Mouse (Mus musculus): Measurements from ENCODE around the gene Gpr19. TPM values are rescaled to one million over a fixed set of nuclear protein-coding genes. Genes with fewer than 3 reads are reported as not detected.

The Gpr19 gene
- polyA plus RNA-seq, 1 experiment from 2014 or later, result 12.3 TPM

DNA sequence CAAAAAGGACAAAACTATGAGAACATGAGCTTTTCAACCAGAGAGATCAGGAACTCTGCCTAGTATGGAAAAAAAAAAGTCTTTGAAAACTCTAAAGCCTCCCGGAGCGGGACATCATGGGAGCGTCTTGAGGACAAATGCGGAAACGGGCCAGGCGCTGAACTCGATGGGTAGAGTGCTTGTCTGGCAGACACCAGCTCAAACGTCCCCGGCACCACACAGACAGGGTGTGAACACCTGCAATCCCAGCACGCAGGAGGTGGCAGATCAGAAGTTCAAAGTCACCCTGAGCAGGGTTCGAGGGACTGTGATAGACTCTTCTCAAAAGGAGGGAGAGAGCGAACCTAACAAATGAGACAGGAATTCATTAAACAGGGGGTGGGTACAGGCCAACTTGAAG lies 37.0 kb downstream of the Gpr19 start:
- Histone ChIP-seq H3K9me3 (replicated peaks) (no peaks in the 10 kb centered on the region), H3K4me2 (no peak overlapping the region), H3K27me3 (no peaks in the 10 kb centered on the region), H3K27ac (no peak overlapping the region), H3K4me3 (replicated peaks) (no peak overlapping the region), H3K9ac (no peak overlapping the region), H3K36me3 (no peaks in the 10 kb centered on the region), H3K4me1 (peaks cover 21% of the 10 kb centered on the region)
- no peak for ATAC-seq (replicated peaks; ENCODE audit: low FRiP score)
- WGBS, result 86% methylated on average over 12 of the region's 12 CpGs

DNA sequence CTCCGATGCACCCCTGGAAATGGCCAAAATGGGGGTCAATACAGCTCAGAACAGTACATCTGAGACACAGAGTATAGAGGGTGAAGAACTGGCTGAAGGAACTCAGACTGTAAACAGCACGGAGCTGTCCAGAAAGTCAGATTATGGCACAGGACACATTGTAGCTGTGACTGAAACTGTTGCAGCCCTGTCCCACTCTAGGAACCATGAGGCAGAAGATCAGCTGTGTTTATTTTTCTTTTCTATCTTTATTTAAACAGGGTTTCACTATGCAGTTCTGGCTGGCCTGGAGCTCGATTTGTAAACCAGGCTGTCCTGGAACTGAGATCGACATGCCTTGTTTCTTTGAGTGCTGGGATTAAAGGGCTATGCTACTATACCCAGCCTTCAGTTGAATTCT lies 38.1 kb downstream of the Gpr19 start:
- Histone ChIP-seq H3K9ac (no peak overlapping the region), H3K27ac (no peak overlapping the region), H3K4me1 (peaks cover 21% of the 10 kb centered on the region), H3K4me3 (replicated peaks) (no peak overlapping the region), H3K9me3 (replicated peaks) (no peaks in the 10 kb centered on the region), H3K27me3 (no peaks in the 10 kb centered on the region), H3K36me3 (no peaks in the 10 kb centered on the region), H3K4me2 (no peak overlapping the region)
- 74% methylated on average over 4 of the region's 4 CpGs for WGBS
- no peak for ATAC-seq (replicated peaks; ENCODE audit: low FRiP score)

DNA sequence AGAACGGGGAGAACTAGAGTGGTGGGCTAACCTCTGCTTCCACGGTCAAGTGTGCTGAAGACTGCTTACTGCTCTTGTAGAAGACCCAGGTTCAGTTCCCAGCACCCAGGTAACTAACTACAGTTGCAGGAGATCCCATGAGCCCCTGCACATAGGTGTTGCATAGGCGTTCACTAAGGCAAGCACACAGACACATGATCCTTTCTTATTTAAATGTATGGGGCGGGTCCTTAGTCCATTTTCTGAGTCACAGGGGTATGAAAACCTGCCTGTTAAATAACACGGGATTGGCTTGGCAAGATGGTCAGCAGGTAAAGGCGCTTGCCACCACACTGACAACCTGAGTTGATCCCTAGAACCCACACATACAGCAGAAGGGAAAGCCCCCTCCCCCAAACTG lies 39.4 kb downstream of the Gpr19 start:
- 92% methylated on average over 6 of the region's 6 CpGs for WGBS
- no peaks in the 10 kb centered on the region for H3K36me3 ChIP-seq
- H3K27me3 ChIP-seq, result no peaks in the 10 kb centered on the region
- H3K9ac ChIP-seq, result no peak overlapping the region
- no peak overlapping the region for H3K27ac ChIP-seq
- H3K4me3 ChIP-seq (replicated peaks), result no peak overlapping the region
- peaks cover 21% of the 10 kb centered on the region for H3K4me1 ChIP-seq
- no peak for ATAC-seq (replicated peaks; ENCODE audit: low FRiP score)
- no peaks in the 10 kb centered on the region for H3K9me3 ChIP-seq (replicated peaks)
- H3K4me2 ChIP-seq, result no peak overlapping the region

DNA sequence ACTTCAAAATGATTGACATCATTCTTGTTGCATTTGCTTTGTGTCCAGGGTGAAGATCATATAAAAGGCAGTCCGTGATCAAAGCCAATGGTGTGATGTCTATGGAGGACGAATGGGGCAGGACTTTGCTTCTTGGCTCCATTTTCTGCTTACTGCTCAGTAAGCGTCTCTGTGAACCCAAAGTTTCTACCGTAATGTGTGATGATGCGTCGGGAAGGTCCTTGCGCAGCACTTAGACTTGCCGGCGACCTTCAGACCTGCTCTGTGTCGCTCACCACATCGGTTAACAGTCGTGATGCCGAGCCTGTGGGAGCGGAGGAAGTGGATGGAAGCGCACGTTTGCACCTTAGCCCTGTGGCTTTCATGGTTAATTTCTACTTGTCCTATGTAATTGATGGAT lies 42.5 kb downstream of the Gpr19 start:
- Histone ChIP-seq H3K27me3 (no peaks in the 10 kb centered on the region), H3K4me1 (peaks cover 8% of the 10 kb centered on the region; the same call in 1 of the 2 replicates), H3K36me3 (peaks cover 7% of the 10 kb centered on the region), H3K4me3 (replicated peaks) (no peak overlapping the region), H3K9ac (no peak overlapping the region), H3K27ac (no peak overlapping the region), H3K9me3 (replicated peaks) (no peaks in the 10 kb centered on the region), H3K4me2 (no peak overlapping the region)
- 90% methylated on average over 16 of the region's 16 CpGs for WGBS
- ATAC-seq (replicated peaks; ENCODE audit: low FRiP score), result no peak

DNA sequence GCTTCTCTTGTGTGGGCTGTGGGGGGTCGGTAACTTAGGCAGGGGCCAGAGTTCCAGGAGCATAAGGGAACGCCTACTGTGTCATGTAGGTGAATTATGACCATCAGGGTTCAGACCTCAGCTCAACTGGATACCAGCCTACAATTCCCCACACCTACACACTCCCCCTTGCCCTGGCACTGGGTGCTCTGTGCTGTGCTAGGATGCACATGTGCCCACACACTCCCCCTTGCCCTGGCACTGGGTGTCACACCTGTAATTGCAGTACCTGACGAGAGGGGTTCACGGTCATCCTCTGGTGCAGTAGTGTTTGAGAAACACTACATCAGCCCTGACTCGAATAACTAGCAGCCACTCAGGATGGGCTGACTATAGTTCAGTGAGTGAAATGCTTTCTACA lies 43.6 kb downstream of the Gpr19 start:
- Histone ChIP-seq H3K4me1 (peaks cover under 1% of the 10 kb centered on the region; the same call in 1 of the 2 replicates), H3K4me2 (no peak overlapping the region), H3K9ac (no peak overlapping the region), H3K36me3 (peaks cover 19% of the 10 kb centered on the region), H3K27me3 (no peaks in the 10 kb centered on the region), H3K4me3 (replicated peaks) (no peak overlapping the region), H3K9me3 (replicated peaks) (no peaks in the 10 kb centered on the region), H3K27ac (no peak overlapping the region)
- WGBS, result 73% methylated on average over 5 of the region's 5 CpGs
- ATAC-seq (replicated peaks; ENCODE audit: low FRiP score), result no peak

DNA sequence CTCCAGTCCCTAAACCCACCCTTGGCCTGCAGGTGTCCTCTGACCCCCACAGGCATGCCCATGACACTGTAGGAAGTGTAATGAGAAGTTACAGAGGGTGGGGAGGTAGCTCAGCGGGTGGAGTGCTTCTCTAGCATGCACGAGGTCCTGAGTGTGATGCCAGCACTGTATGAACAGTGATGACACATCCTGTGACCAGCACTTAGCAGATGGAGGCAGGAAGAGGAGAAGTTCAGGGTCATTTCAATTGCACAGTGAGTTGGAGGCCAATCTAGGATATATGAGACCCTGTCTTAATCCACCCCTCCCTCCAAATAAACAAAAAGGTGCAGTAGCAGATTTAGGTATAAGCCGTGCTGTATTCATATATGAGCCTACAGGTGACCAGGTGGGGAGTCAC lies 48.4 kb downstream of the Gpr19 start:
- no peaks in the 10 kb centered on the region for H3K9me3 ChIP-seq (replicated peaks)
- H3K27me3 ChIP-seq, result no peaks in the 10 kb centered on the region
- peaks cover 22% of the 10 kb centered on the region for H3K36me3 ChIP-seq
- no peak overlapping the region for H3K9ac ChIP-seq
- H3K4me3 ChIP-seq (replicated peaks), result no peak overlapping the region
- 73% methylated on average over 3 of the region's 3 CpGs for WGBS
- H3K4me1 ChIP-seq, result no peaks in the 10 kb centered on the region
- no peak overlapping the region for H3K27ac ChIP-seq
- no peak overlapping the region for H3K4me2 ChIP-seq
- no peak for ATAC-seq (replicated peaks; ENCODE audit: low FRiP score)

DNA sequence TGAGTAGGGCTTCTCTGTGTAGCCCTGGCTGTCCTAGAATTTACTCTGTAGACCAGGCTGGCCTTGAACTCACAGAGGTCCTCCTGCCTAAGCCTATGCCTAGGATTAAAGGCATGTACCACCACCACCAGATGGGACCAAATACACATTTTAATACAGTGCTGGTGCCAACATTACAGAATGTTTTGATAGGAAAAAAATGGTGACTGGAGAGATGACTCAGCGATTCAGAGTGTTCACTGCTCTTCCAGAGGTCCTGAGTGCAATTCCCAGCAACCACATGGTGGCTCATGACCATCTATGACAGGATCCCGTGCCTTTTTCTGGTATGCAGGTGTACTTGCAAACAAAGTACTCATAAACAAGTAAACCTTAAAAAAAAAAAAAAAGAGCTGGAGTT lies 48.9 kb downstream of the Gpr19 start:
- Histone ChIP-seq H3K9ac (no peak overlapping the region), H3K4me3 (replicated peaks) (no peak overlapping the region), H3K27me3 (no peaks in the 10 kb centered on the region), H3K27ac (no peak overlapping the region), H3K9me3 (replicated peaks) (no peaks in the 10 kb centered on the region), H3K4me1 (no peaks in the 10 kb centered on the region), H3K36me3 (peaks cover 22% of the 10 kb centered on the region), H3K4me2 (no peak overlapping the region)
- 81% methylated on average over 2 of the region's 2 CpGs for WGBS
- ATAC-seq (replicated peaks; ENCODE audit: low FRiP score), result no peak

DNA sequence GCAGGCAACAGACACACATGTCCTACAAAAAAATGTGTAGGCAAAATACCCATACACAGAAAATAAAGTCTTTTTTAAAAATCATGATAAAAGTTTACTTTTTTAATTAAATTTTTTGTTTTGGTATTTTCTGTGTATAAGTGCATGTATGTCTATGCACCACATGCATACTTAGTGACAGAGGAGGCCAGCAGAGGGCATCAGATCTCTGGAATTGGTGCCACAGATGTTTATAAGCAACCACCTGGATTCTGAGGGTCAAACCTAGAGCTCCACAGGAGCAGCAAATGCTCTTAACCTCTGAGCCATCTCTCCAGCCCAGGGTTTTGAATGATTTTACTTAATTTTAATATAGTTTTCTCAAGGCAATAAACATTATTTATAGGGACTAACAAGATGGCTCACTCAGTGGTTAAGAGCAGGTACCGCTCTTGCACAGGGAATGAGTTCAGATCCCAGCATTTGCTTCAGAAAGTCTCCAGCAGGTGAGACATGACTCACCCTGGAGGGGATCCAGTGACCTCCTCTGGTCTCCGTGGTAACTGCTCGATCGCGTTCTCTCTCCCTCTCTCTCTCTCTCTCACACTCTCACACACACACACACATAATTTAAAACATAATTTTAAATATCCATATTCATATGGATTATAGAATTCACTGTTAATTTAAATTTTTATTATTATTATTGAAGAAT lies 50.0 kb downstream of the Gpr19 start:
- H3K27me3 ChIP-seq, result no peaks in the 10 kb centered on the region
- H3K4me1 ChIP-seq, result no peaks in the 10 kb centered on the region
- H3K4me2 ChIP-seq, result no peak overlapping the region
- H3K36me3 ChIP-seq, result peaks cover 22% of the 10 kb centered on the region
- no peak overlapping the region for H3K27ac ChIP-seq
- 86% methylated on average over 5 of the region's 5 CpGs for WGBS
- H3K9me3 ChIP-seq (replicated peaks), result no peaks in the 10 kb centered on the region
- no peak for ATAC-seq (replicated peaks; ENCODE audit: low FRiP score)
- H3K4me3 ChIP-seq (replicated peaks), result no peak overlapping the region
- H3K9ac ChIP-seq, result no peak overlapping the region

DNA sequence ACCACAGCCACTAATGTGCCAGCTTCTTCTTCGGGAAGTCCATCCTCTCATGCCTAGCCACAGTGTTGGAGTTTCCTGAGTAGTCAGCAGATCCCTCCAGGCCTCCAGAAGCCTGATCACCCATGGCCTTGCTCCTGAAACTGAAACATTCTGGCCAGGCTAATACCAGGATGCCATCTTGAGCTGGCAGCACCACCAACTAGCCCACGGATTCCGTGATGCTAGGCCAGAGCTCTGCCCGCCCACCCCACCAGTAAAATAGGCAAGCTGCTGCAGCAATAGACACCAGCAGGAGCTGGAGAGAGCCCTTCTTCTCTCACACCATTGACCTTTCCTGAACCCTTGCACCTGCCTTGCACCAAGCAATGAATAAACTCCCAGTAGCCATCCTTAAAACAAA lies 50.8 kb downstream of the Gpr19 start:
- no peak overlapping the region for H3K4me3 ChIP-seq (replicated peaks)
- no peaks in the 10 kb centered on the region for H3K9me3 ChIP-seq (replicated peaks)
- peaks cover 22% of the 10 kb centered on the region for H3K36me3 ChIP-seq
- no peaks in the 10 kb centered on the region for H3K27me3 ChIP-seq
- no peak overlapping the region for H3K4me2 ChIP-seq
- no peak overlapping the region for H3K27ac ChIP-seq
- H3K4me1 ChIP-seq, result no peaks in the 10 kb centered on the region
- WGBS, result 87% methylated on average over 4 of the region's 4 CpGs
- H3K9ac ChIP-seq, result no peak overlapping the region
- ATAC-seq (replicated peaks; ENCODE audit: low FRiP score), result no peak

DNA sequence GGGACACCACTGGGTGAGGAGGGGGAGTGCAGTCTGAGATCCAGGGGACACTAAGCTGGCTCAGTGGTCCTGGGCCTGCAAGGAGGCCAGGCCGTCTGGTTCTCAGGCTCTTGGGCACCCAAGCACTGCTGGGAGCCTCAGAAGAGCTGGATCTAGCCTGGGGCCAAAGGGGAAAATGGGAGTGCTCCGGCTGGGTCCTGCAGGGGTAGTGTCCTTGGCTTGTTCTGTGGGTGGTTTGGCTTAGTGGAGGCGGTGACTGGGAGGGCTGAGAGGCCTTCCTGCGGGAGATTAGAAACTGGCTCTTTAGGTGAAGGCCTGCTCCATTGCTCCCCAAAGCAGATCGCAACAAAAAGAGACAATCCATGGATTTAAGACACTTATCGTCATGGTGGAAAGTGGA lies 52.1 kb downstream of the Gpr19 start:
- peaks cover 19% of the 10 kb centered on the region for H3K36me3 ChIP-seq
- no peak for ATAC-seq (replicated peaks; ENCODE audit: low FRiP score)
- 78% methylated on average over 6 of the region's 6 CpGs for WGBS
- no peak overlapping the region for H3K4me2 ChIP-seq
- no peaks in the 10 kb centered on the region for H3K27me3 ChIP-seq
- no peak overlapping the region for H3K27ac ChIP-seq
- H3K9ac ChIP-seq, result no peak overlapping the region
- H3K4me1 ChIP-seq, result no peaks in the 10 kb centered on the region
- no peaks in the 10 kb centered on the region for H3K9me3 ChIP-seq (replicated peaks)
- no peak overlapping the region for H3K4me3 ChIP-seq (replicated peaks)

DNA sequence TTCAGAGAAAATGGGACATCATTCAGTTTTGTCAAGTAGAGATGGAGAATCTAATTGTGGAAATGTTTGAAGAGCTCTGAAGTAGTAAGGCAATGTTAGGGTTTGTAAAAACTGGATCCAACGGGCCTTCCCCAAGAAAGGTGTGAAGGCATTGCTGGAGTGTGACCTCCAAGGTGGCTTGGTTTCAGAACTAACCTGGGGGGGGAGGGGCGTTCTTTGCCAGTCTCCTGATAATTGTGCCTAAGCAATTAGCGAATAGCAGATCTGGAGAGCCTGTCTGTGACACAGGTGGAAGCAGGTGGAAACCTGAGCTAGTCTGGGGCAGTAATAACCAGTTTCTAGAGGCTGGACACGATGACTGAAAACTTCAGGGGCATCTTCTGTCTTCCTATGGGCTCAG lies 52.7 kb downstream of the Gpr19 start:
- Histone ChIP-seq H3K9ac (no peak overlapping the region), H3K4me3 (replicated peaks) (no peak overlapping the region), H3K27ac (no peak overlapping the region), H3K9me3 (replicated peaks) (no peaks in the 10 kb centered on the region), H3K4me2 (no peak overlapping the region), H3K27me3 (no peaks in the 10 kb centered on the region), H3K36me3 (peaks cover 13% of the 10 kb centered on the region; the same call in 1 of the 2 replicates), H3K4me1 (no peaks in the 10 kb centered on the region)
- WGBS, result 67% methylated on average over 4 of the region's 4 CpGs
- no peak for ATAC-seq (replicated peaks; ENCODE audit: low FRiP score)

DNA sequence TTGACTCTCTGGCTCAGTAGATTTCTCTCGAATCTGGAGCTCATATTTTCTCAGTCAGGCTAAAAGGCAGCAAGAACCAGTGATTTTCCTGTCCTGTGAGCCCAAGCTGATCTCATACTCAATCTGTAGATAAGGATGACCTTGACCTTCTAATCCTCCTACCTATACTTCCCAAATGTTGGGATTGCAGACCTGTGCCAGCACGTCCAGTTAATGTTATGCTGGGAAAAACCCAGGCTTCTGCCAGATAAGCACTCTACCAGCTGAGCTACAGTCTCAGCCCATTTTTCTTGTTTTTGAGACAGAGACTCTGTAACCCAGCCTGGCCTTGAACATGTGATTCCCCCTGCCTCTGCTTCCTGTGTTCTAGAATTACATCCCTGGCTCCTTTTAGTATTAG lies 58.0 kb downstream of the Gpr19 start:
- H3K27me3 ChIP-seq, result no peaks in the 10 kb centered on the region
- H3K9ac ChIP-seq, result no peak overlapping the region
- no peak for ATAC-seq (replicated peaks; ENCODE audit: low FRiP score)
- H3K4me2 ChIP-seq, result no peak overlapping the region
- WGBS, result 76% methylated on average over 2 of the region's 2 CpGs
- no peaks in the 10 kb centered on the region for H3K4me1 ChIP-seq
- no peaks in the 10 kb centered on the region; the same call in 1 of the 2 replicates for H3K36me3 ChIP-seq
- no peak overlapping the region for H3K27ac ChIP-seq
- H3K4me3 ChIP-seq (replicated peaks), result no peak overlapping the region
- no peaks in the 10 kb centered on the region for H3K9me3 ChIP-seq (replicated peaks)

DNA sequence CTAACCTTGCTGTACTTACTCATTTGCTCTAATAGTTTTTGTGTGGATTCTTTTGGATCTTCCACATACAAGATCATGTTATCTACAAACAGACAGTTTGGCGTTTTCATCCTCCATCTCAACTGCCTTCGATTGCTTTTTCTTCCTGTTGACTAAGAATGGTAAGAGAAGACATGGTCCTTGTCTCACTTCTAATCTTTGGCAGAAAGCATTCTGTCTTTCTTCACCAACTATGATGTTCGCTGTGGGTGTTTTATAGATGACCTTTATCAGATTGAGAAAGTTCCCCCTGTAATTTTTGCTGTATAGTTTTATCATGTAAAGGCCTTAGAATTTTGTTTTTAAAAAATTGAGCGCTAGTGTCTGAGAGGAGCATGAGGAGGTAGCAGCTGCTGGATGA lies 60.3 kb downstream of the Gpr19 start:
- Histone ChIP-seq H3K4me3 (replicated peaks) (no peak overlapping the region), H3K4me2 (no peak overlapping the region), H3K27me3 (no peaks in the 10 kb centered on the region), H3K4me1 (no peaks in the 10 kb centered on the region), H3K36me3 (no peaks in the 10 kb centered on the region; the same call in 1 of the 2 replicates), H3K9ac (no peak overlapping the region), H3K27ac (no peak overlapping the region), H3K9me3 (replicated peaks) (no peaks in the 10 kb centered on the region)
- no peak for ATAC-seq (replicated peaks; ENCODE audit: low FRiP score)
- 91% methylated on average over 4 of the region's 4 CpGs for WGBS
